Mouse (Mus musculus): ENCODE results near the gene Pars2.

Gene Pars2

GRCm38 (mm10) chr4:106650833-106651527, at the start of gene Pars2:
TSS of gene Pars2 (plus strand) at chr4:106651069.
- peak; percentile 94 for DNase-seq (ENCODE audit: low spot score)

- no peak for DNase-seq (ENCODE audit: low spot score)
These were observed 44.0 kb upstream of the Pars2 start for GRCm38 (mm10) chr4:106606639-106607554.

GRCm38 (mm10) chr4:106607905-106608304, 43.0 kb upstream of the Pars2 start:
- DNase-seq (ENCODE audit: low spot score) = no peak

- DNase-seq (ENCODE audit: low spot score) = no peak
These were observed 37.8 kb upstream of the Pars2 start for GRCm38 (mm10) chr4:106613105-106613504.

- DNase-seq (ENCODE audit: low spot score) = no peak
These were observed 37.3 kb upstream of the Pars2 start for GRCm38 (mm10) chr4:106613560-106613959.

- peak; percentile 55 for DNase-seq (ENCODE audit: low spot score)
These were observed 36.6 kb upstream of the Pars2 start for GRCm38 (mm10) chr4:106614180-106614797.

- no peak for DNase-seq (ENCODE audit: low spot score)
These were observed 36.0 kb upstream of the Pars2 start for GRCm38 (mm10) chr4:106614881-106615280.

- no peak for DNase-seq (ENCODE audit: low spot score)
These were observed 35.2 kb upstream of the Pars2 start for GRCm38 (mm10) chr4:106615637-106616036.

GRCm38 (mm10) chr4:106617056-106617455, 33.8 kb upstream of the Pars2 start, which contains the start of gene Lexm:
TSS of gene Lexm (minus strand) at chr4:106617241.
- DNase-seq (ENCODE audit: low spot score) = no peak

- DNase-seq (ENCODE audit: low spot score) = no peak
These were observed 32.0 kb upstream of the Pars2 start for GRCm38 (mm10) chr4:106618898-106619297.

GRCm38 (mm10) chr4:106621428-106621827, 29.4 kb upstream of the Pars2 start:
- DNase-seq (ENCODE audit: low spot score) = no peak

GRCm38 (mm10) chr4:106622030-106622493, 28.8 kb upstream of the Pars2 start, which contains the start of gene Ttc22:
TSS of gene Ttc22 (plus strand) at chr4:106622432.
- DNase-seq (ENCODE audit: low spot score) = no peak

GRCm38 (mm10) chr4:106622712-106623111, 28.2 kb upstream of the Pars2 start:
- no peak for DNase-seq (ENCODE audit: low spot score)

- DNase-seq (ENCODE audit: low spot score) = no peak
These were observed 26.6 kb upstream of the Pars2 start for GRCm38 (mm10) chr4:106624271-106624670.

GRCm38 (mm10) chr4:106627809-106628208, 23.1 kb upstream of the Pars2 start:
- no peak for DNase-seq (ENCODE audit: low spot score)

- no peak for DNase-seq (ENCODE audit: low spot score)
These were observed 22.1 kb upstream of the Pars2 start for GRCm38 (mm10) chr4:106628650-106629360.

- no peak for DNase-seq (ENCODE audit: low spot score)
These were observed 21.5 kb upstream of the Pars2 start for GRCm38 (mm10) chr4:106629374-106629773.

- peak; percentile 84 for DNase-seq (ENCODE audit: low spot score)
These were observed 20.3 kb upstream of the Pars2 start for GRCm38 (mm10) chr4:106630333-106631220.

- no peak for DNase-seq (ENCODE audit: low spot score)
These were observed 18.6 kb upstream of the Pars2 start for GRCm38 (mm10) chr4:106632313-106632712.

- DNase-seq (ENCODE audit: low spot score) = peak; percentile 38
These were observed 17.4 kb upstream of the Pars2 start for GRCm38 (mm10) chr4:106633281-106634085.

Measured in left cerebral cortex, adult 11 months (tissue).